Mouse (Mus musculus) spleen, postnatal 0 days (tissue): Measurements from ENCODE around the gene Adgrf2. TPM values are rescaled to one million over a fixed set of nuclear protein-coding genes. Genes with fewer than 3 reads are reported as not detected.

Experiments used
- polyA plus RNA-seq: library from polyadenylated mRNA; unstranded; fragments of >200 nt; fragmentation: Nextera tagmentation; extraction: Ambion mirVana; gene quantifications from 2 replicates; pipeline ENCODE4 v1.2.1, GENCODE M21; 2015

Adgrf2 gene
- not detected in 2 replicates for polyA plus RNA-seq

DNA sequence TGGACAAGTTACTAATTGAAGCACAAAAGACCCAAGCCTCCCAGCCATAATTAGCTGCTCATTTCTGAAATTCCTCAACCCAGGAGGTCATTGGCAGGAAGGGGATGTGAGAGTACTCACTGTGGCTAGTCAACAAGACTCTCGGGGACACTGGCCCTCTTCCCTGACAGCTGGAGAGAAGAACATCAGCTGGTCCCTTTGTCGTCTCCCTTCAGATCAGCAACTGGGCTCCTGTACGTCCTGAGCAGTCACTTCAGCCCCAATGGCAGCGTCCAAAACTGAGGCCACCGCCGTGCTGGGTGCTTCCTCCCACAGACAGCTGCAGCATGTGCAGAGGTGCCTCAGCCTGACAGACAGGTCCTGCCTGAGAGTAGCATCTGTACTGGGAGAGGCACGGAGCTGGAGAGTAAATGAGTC, at the start of gene Adgrf2:
TSS of gene Adgrf2 (minus strand) at position 379 of the 417 bp plus-strand sequence.

DNA sequence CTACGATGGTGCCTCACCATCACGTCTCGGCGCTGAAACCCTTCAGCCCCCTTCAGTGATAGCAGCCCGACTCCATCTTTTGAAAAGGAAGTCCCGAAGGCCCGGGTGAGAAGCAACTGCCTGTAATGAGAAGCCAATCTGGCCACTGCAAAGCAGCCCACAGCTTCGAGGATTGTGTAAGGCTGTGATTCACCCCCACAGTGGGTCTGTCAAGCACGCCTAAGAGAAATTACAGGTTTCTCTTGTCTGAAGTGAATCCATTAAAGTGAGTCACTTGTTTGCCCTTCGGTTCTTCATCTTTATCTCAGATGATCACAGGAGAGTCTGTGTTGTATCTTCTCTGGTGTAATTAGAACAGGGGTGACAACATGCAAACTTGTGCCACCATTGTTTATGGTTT, 49.8 kb downstream of the Adgrf2 start, which contains the start of gene Adgrf4:
TSS of gene Adgrf4 (minus strand) at position 149 of the 400 bp plus-strand sequence.

Other genes with a start within 250 kb of the Adgrf2 start
- not detected in 2 replicates for gene Opn5, start 130.8 kb downstream of the Adgrf2 start, polyA plus RNA-seq
- gene Adgrf4, start 49.9 kb downstream of the Adgrf2 start, polyA plus RNA-seq = 0.04 TPM in 1 of 2 replicates, not detected in the other
- 16.6 and 20.2 TPM in 2 replicates for gene Cd2ap, start 134.5 kb upstream of the Adgrf2 start, polyA plus RNA-seq